Mouse (Mus musculus) hematopoietic multipotent progenitor cell, adult 10-12 weeks (in vitro differentiated cells): ENCODE measurements around the gene Gm128. TPM values are rescaled to one million over a fixed set of nuclear protein-coding genes. Genes with fewer than 3 reads are reported as not detected.

ENCODE experiments used
- polyA plus RNA-seq: library from polyadenylated mRNA; stranded (reverse); fragments of >175 nt; gene quantifications from 2 replicates; pipeline ENCODE4 v1.2.3, GENCODE M21; 2012; ENCODE audit warnings: low replicate concordance

The Gm128 gene
- polyA plus RNA-seq: 0.49 TPM in 1 of 2 replicates, not detected in the other

DNA sequence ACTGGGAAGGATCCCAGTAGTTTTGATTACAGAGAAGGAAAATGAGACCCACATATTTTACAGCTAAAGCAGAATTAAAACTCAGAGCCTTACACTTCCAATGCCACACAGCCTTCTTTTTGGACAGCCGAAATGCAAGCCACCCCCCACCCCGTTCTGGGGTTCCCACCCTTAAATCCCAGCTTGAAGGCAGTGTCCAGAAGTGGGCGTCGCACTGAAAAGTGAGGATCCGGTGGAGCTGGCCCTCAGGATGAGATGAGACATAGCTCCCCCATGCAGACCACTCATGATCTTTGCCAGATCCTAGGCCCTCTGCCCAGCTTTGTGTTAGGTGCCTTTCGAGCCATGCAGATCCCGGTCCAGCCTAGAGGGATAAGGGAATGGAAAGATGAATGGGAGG is at the start of gene Gm128:
Gm128 (minus strand) TSS at position 101 of the 400 bp plus-strand sequence.

DNA sequence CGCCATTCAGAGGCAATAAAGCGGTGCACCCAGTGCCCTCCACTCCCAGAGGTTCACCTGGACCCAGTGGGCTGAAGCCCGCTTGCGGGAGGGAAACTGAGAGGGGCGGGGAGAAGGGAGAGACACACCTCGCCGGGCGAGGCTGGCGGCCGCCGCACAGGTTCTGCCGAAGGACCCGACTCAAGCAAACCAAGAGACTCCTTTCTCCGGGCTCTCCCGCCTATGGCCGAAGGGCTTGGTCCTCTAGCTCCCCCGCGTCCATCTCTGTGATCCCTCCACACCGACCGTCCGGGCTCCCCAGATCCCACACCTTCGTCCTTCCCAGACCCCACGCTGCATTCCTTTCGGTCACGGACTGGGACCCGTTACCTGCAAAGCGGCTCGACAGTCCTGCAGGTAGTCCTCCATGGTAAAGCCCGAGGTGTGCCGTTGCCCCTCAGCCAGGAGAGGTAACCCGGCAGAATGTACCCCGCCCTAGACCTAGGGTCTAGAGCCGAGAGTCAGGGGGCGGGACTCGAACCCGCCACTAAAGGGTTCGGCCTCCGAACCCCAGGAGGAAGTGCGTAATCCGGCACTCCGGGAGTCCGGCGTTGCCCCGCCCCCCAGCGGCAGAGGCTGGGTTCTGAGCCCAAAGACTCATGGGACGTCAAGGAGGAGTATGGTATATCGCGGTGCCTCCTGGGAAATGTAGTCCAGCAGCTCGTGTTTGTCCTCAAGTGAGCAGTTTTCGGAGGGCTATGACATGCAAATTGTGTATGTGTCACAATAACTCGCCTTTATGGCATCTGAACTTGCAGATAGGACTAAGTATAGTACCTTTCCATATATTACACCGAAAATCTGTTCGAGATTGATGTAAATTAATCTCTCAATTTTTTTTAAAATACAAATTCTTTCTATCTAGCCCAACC is 40.1 kb upstream of the Gm128 start, which contains the start of the genes Mindy1 and Prune1:
Mindy1 (plus strand) TSS at position 130 of the 911 bp plus-strand sequence.
Prune1 (minus strand) TSS at position 861 of the 911 bp plus-strand sequence.

DNA sequence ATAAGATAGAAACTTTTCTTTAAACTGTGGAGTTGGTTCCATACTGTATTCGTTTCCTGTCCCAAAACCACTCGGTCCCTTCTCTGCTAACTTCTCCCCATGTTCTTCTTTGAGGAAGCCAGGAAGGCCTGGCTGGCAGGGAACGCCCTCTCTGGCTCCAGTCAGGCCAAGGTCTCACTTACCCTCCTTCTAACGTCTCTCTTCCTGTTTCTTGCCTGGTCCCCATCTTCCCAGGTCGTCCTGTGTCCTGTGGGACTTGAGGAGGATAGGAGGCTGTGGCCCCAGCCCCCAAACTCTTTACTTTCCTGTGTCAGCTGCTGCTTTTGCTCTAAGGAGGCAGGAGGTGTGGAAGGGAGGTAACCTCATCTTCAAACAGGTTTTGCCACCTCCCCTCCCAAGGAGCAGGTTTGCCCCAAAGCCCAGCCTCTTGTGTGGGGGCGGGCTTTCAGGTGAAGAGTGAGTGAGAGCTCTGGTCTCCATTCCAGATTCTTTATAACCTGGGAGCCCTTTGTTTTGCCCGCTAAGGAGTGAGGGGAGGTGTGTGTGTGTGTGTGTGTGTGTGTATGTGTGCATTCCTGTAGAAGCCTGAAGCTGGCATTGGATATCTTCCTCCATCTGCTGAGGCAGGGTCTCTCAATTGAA is 9.5 kb upstream of the Gm128 start, which contains the start of gene Bnipl:
Bnipl (minus strand) TSS at position 411 of the 642 bp plus-strand sequence.

DNA sequence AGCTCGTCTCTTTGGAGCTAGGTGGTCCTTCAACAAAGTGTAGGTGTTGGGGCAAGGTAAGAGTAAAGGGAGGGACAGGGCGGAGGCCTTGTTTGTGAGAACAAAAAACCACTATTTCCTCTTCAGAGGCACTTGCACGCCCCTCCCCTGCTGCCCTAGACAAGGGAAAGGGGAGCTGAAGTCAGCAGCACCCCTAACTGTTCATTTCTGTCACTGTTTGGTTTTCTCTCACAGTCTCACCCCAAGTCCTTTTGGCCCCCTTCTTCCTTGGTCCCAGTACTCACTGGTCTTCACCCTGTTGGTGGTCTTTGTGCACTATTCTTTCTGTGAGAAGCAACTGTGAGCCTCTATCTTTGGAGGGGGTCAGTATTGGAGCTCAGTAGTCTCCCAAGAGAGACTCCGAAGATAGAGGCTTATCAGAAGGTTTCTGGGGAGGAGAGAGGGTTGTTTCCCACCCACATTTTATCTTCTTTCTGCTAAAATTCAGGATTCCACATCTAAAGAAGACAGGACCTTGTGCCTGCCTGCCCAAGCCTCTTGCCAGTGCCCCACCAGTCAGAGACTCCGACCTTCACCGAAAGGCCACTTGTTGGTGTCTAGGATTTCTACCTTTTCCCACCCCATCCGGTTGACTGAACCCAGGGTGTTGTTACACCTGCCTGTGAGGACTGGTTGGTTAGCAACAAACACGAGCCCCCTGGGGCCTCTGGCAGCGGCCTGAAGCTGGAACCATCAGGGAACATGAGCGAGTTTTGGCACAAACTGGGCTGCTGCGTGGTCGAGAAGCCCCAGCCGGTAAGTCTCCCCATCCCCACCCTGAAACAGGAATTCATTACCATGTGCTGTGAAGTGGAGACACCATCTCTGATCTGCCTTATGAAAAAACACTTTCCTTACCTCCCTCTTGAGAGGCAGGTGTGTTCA is 9.8 kb downstream of the Gm128 start, which contains the start of gene Mllt11:
Mllt11 (minus strand) TSS at position 874 of the 924 bp plus-strand sequence.

DNA sequence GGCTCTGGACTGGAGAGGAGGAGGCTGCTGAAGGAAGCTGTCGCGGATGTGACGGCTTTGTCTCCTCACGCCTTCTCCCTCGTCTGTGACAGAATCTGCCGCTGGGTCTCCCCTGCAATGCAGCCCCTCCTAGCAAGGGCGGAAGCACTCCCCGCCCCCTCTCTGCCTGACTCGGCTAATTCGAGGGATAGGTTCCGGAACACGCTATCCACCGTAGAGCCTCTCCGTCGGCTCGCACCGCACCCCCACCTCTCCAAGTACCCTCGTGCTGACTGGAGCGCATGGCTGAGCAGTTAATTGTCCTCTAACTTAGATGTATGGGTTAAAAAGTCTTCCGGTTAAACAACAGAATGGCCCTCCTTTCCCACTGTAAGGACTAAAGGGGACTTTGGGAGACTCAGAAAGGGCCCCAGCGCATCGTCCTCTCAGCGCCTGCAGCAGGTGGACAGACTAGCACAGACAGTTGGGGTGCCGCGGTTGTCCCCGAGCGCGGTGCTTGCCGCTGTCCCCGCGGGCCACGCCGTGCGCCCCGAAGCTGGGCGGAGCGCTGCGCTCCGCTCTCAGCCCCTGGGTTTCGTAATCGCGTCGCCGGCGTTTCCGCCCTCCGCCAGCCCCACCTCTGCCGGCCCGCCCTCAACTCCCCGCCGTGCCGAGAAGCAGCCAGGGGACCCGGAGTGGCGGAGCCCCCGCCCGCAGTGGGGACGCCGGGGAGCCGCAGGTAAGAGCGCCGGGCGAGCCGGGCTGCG is 13.1 kb downstream of the Gm128 start, which contains the start of gene Cdc42se1:
Cdc42se1 (plus strand) TSS at position 585 of the 746 bp plus-strand sequence.

DNA sequence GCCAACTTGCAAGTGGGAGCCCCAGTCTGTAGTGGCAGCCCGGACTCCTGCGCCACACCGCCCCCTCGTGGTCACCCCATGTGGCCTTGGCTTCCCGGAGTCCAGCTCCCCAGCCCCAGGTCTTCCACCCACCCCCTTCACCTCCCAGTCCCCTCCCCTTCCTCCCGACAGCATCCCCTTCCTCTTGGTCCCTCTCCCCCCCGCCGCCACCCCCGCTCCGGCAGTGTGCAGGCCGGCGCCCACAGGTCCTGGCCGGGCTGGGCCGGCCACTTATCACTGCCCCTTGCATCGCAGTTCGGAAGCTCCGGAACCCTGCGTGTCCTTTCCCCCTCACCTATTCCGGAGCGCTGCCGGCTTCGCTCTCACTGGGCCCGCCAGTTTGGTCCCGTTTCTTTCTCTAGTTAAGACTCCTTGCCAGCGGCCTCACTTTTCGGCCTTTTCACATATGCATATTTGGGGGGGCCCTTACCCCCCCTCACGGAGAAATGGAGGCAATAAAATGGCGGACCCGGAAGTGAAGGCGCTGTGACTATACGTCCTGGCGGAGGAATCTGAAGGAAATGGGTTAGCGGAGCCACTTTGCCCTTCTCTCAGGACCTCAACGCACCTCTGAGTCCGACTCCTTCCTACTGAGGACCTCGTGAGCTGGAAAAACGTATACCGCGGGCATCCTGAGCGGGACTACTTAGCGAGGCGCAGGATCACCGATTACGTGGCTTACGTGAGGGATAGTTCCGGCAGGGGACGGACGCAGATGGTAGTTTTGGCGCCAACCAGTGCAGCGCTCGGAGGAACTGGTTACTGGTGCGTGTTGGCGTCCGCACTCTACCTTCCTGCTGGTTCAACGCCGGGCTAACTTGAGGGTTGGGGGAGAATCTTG is 23.9 kb downstream of the Gm128 start, which contains the start of gene Gabpb2:
Gabpb2 (minus strand) TSS at position 662 of the 880 bp plus-strand sequence.

Other genes with a start within 250 kb of the Gm128 start
- gene Zfp687, start 226.2 kb downstream of the Gm128 start, polyA plus RNA-seq: 32.8 and 36.3 TPM in 2 replicates
- gene Psmd4, start 199.0 kb downstream of the Gm128 start, polyA plus RNA-seq: 47.7 and 87.6 TPM in 2 replicates
- gene Pip5k1a, start 134.7 kb downstream of the Gm128 start, polyA plus RNA-seq: 14.2 and 15.7 TPM in 2 replicates
- 140 and 262 TPM in 2 replicates for gene Vps72, start 130.6 kb downstream of the Gm128 start, polyA plus RNA-seq
- 0.58 and 0.82 TPM in 2 replicates for gene Tmod4, start 117.1 kb downstream of the Gm128 start, polyA plus RNA-seq
- gene Scnm1, start 107.6 kb downstream of the Gm128 start, polyA plus RNA-seq: 6.6 and 11.8 TPM in 2 replicates
- gene Lysmd1, start 107.5 kb downstream of the Gm128 start, polyA plus RNA-seq: 3.3 and 6.5 TPM in 2 replicates
- 29.6 and 79.9 TPM in 2 replicates for gene Tnfaip8l2, start 99.2 kb downstream of the Gm128 start, polyA plus RNA-seq
- 1.1 and 3.6 TPM in 2 replicates for gene Sema6c, start 81.1 kb downstream of the Gm128 start, polyA plus RNA-seq
- gene Gabpb2, start 23.7 kb downstream of the Gm128 start, polyA plus RNA-seq: 3.9 and 10.3 TPM in 2 replicates
- gene Cdc42se1, start 12.9 kb downstream of the Gm128 start, polyA plus RNA-seq: 386 and 443 TPM in 2 replicates
- 6.9 and 11.0 TPM in 2 replicates for gene Mllt11, start 9.4 kb downstream of the Gm128 start, polyA plus RNA-seq
- gene Bnipl, start 9.6 kb upstream of the Gm128 start, polyA plus RNA-seq: not detected in 2 replicates
- 71.0 and 165 TPM in 2 replicates for gene Mindy1, start 39.7 kb upstream of the Gm128 start, polyA plus RNA-seq
- 1.8 and 3.6 TPM in 2 replicates for gene Prune1, start 40.5 kb upstream of the Gm128 start, polyA plus RNA-seq
- gene Anxa9, start 65.6 kb upstream of the Gm128 start, polyA plus RNA-seq: 0.63 and 0.64 TPM in 2 replicates
- gene Cers2, start 73.2 kb upstream of the Gm128 start, polyA plus RNA-seq: 194 and 233 TPM in 2 replicates
- 10.9 and 12.9 TPM in 2 replicates for gene Setdb1, start 115.6 kb upstream of the Gm128 start, polyA plus RNA-seq
- gene 4930558C23Rik, start 161.2 kb upstream of the Gm128 start, polyA plus RNA-seq: not detected in 2 replicates
- 32.9 and 52.8 TPM in 2 replicates for gene Arnt, start 192.8 kb upstream of the Gm128 start, polyA plus RNA-seq